Mouse (Mus musculus) megakaryocyte, embryonic 14.5 days (primary cell): ENCODE data around the gene Enox1. TPM values are rescaled to one million over a fixed set of nuclear protein-coding genes. Genes with fewer than 3 reads are reported as not detected.

Experiments
- H3K27me3 ChIP-seq: replicated peaks from 2 replicates; pipeline ENCODE3; 2012; ENCODE audit warnings: inconsistent platforms
- H3K36me3 ChIP-seq: replicated peaks from 2 replicates; pipeline ENCODE3; 2012; ENCODE audit warnings: low read length, inconsistent platforms, mixed read lengths
- H3K4me1 ChIP-seq: 2 replicates; pipeline ENCODE4 v1.6.1; 2012; ENCODE audit warnings: inconsistent platforms
- H3K4me3 ChIP-seq: replicated peaks from 2 replicates; pipeline ENCODE3; 2012; ENCODE audit warnings: moderate library complexity, mild to moderate bottlenecking, inconsistent platforms
- H3K9me3 ChIP-seq: 2 replicates; pipeline ENCODE4 v1.6.1; 2012; ENCODE audit warnings: inconsistent platforms
- FLI1 ChIP-seq: IDR thresholded peaks from 2 replicates; pipeline ENCODE4 v1.6.1; 2012; ENCODE audit warnings: low read length, inconsistent platforms, mixed read lengths
- GATA1 ChIP-seq: IDR thresholded peaks from 3 replicates; pipeline ENCODE4 v1.6.1; 2012; ENCODE audit warnings: mixed read lengths, low read length, inconsistent platforms, borderline replicate concordance
- polyA plus RNA-seq: library from polyadenylated mRNA; stranded (reverse); fragments of >175 nt; gene quantifications from 2 replicates; pipeline ENCODE4 v1.2.3, GENCODE M21; 2012; ENCODE audit warnings: low replicate concordance; ENCODE audit not compliant: insufficient read depth

The Enox1 gene
- polyA plus RNA-seq, 1 experiment: 0.13 TPM

- H3K4me3 ChIP-seq: no peak overlapping the region
- peaks cover 6% of the 10 kb centered on the region for H3K27me3 ChIP-seq
- no peaks in the 10 kb centered on the region for H3K4me1 ChIP-seq
- TF ChIP-seq FLI1 (no peak), GATA1 (no peak)
- H3K9me3 ChIP-seq: no peaks in the 10 kb centered on the region
- H3K36me3 ChIP-seq: no peaks in the 10 kb centered on the region
These were observed 506.4 kb downstream of the Enox1 start for GRCm38 (mm10) chr14:77662994-77663393.

DNA sequence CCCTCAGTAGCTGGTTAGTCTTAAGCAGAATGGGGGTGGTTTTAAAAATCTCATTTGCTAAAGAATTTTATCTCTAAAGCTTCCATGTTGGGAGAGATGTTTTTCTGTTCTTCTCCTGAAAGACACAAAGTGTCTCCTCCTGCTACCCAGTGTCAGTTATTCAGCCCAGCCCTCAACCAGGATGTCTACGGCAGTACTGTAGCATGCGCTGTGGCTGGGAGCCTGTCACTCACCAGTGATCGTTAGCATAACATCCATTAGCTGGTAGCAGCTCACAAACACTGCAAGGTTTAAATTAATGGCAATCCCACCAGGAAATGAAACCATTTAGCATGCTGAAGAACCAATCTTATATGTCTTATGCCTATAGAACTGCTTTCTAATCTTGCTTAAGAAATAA lies 511.5 kb downstream of the Enox1 start:
- TF ChIP-seq GATA1 (no peak), FLI1 (no peak)

GRCm38 (mm10) chr14:77669494-77669893 lies 512.9 kb downstream of the Enox1 start:
- no peak overlapping the region for H3K4me3 ChIP-seq
- H3K9me3 ChIP-seq: no peaks in the 10 kb centered on the region
- no peaks in the 10 kb centered on the region for H3K36me3 ChIP-seq
- H3K27me3 ChIP-seq: peaks cover 12% of the 10 kb centered on the region
- no peak for TF ChIP-seq GATA1
- TF ChIP-seq FLI1: no peak
- H3K4me1 ChIP-seq: no peaks in the 10 kb centered on the region

More for the DNA sequence above, 511.5 kb downstream of the Enox1 start:
- H3K27me3 ChIP-seq: peaks cover 10% of the 10 kb centered on the region
- no peaks in the 10 kb centered on the region for H3K4me1 ChIP-seq
- H3K9me3 ChIP-seq: no peaks in the 10 kb centered on the region
- no peak overlapping the region for H3K4me3 ChIP-seq
- H3K36me3 ChIP-seq: no peaks in the 10 kb centered on the region

- H3K9me3 ChIP-seq: no peaks in the 10 kb centered on the region
These were observed 514.4 kb downstream of the Enox1 start for GRCm38 (mm10) chr14:77670945-77671344.

DNA sequence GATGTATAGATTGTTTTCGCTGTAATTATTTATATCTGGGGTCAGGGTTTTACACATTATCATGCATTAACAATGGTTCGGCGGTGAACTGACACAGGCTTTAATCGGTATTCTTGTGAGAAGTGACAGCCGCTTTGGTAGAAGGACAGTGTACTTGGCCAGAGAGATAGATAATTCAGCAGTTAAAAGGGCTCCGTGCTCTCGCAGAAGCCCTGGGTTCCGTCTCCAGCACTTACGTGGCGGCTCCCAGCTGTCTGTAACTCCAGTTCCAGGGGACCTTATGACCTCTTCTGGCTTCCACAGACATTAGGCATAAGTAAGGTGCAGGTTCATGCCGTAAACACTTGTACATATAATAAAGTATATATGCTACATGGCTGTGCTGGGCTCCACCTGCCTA lies 515.4 kb downstream of the Enox1 start:
- peaks cover 9% of the 10 kb centered on the region for H3K27me3 ChIP-seq
- H3K4me1 ChIP-seq: peaks cover 1% of the 10 kb centered on the region; the same call in 1 of the 2 replicates
- TF ChIP-seq GATA1 (no peak), FLI1 (no peak)
- H3K36me3 ChIP-seq: no peaks in the 10 kb centered on the region
- no peaks in the 10 kb centered on the region for H3K9me3 ChIP-seq
- H3K4me3 ChIP-seq: no peak overlapping the region

More at GRCm38 (mm10) chr14:77670945-77671344, 514.4 kb downstream of the Enox1 start:
- TF ChIP-seq FLI1 (no peak), GATA1 (no peak)
- Histone ChIP-seq H3K36me3 (no peaks in the 10 kb centered on the region), H3K4me3 (no peak overlapping the region), H3K4me1 (no peaks in the 10 kb centered on the region), H3K27me3 (peaks cover 11% of the 10 kb centered on the region)

DNA sequence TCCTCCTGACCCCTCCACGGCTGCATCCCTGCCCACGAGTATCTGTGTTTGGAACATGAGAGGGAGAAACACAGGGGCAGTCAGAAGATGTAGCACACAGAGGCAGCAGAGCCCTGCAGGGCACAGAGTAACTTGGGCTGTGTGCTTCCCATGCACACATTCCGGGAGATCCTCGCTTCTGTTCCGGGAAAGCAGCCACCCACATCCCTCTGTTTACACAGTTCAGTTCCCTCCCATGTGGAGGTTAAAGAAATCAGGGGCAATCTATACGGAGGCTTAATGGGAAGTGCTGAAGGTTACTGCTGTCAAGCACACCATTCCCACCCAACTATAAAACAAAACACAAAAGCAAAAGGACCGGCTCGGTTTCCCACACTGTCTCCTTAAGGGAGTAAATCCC lies 516.6 kb downstream of the Enox1 start:
- TF ChIP-seq FLI1: no peak
- no peak for TF ChIP-seq GATA1
- Histone ChIP-seq H3K9me3 (no peaks in the 10 kb centered on the region), H3K4me3 (no peak overlapping the region), H3K36me3 (no peaks in the 10 kb centered on the region), H3K27me3 (peaks cover 7% of the 10 kb centered on the region), H3K4me1 (peaks cover 5% of the 10 kb centered on the region; the same call in 1 of the 2 replicates)

- no peak overlapping the region for H3K4me3 ChIP-seq
- H3K36me3 ChIP-seq: no peaks in the 10 kb centered on the region
- peaks cover 8% of the 10 kb centered on the region for H3K27me3 ChIP-seq
- H3K9me3 ChIP-seq: no peaks in the 10 kb centered on the region
- H3K4me1 ChIP-seq: peaks cover 5% of the 10 kb centered on the region; the same call in 1 of the 2 replicates
- TF ChIP-seq FLI1 (no peak), GATA1 (no peak)
These were observed 521.4 kb downstream of the Enox1 start for GRCm38 (mm10) chr14:77677951-77678350.

- H3K4me1 ChIP-seq: peaks cover 5% of the 10 kb centered on the region; the same call in 1 of the 2 replicates
- TF ChIP-seq GATA1: no peak
- TF ChIP-seq FLI1: no peak
- H3K4me3 ChIP-seq: no peak overlapping the region
- H3K27me3 ChIP-seq: peaks cover 3% of the 10 kb centered on the region
- no peaks in the 10 kb centered on the region for H3K9me3 ChIP-seq
- no peaks in the 10 kb centered on the region for H3K36me3 ChIP-seq
These were observed 523.3 kb downstream of the Enox1 start for GRCm38 (mm10) chr14:77679877-77680276.

- no peaks in the 10 kb centered on the region for H3K9me3 ChIP-seq
- no peaks in the 10 kb centered on the region for H3K36me3 ChIP-seq
- peaks cover 3% of the 10 kb centered on the region for H3K27me3 ChIP-seq
- H3K4me1 ChIP-seq: no peaks in the 10 kb centered on the region
- TF ChIP-seq GATA1 (no peak), FLI1 (no peak)
- no peak overlapping the region for H3K4me3 ChIP-seq
These were observed 526.5 kb downstream of the Enox1 start for GRCm38 (mm10) chr14:77682888-77683555.

- TF ChIP-seq GATA1: no peak
- no peak for TF ChIP-seq FLI1
- Histone ChIP-seq H3K9me3 (peaks cover 8% of the 10 kb centered on the region; the same call in 1 of the 2 replicates), H3K27me3 (no peaks in the 10 kb centered on the region), H3K36me3 (no peaks in the 10 kb centered on the region), H3K4me3 (no peak overlapping the region), H3K4me1 (no peaks in the 10 kb centered on the region)
These were observed 533.3 kb downstream of the Enox1 start for GRCm38 (mm10) chr14:77689816-77690215.
